Mouse (Mus musculus) erythroid progenitor cell, adult 5-6 weeks (primary cell): Measurements from ENCODE around the gene Ace2. TPM values are rescaled to one million over a fixed set of nuclear protein-coding genes. Genes with fewer than 3 reads are reported as not detected.

Source experiments
- ATAC-seq: replicated peaks from 2 replicates; pipeline ENCODE4 v1.8.0; 2016; ENCODE audit warnings: moderate number of reproducible peaks, mild to moderate bottlenecking, moderate TSS enrichment, inconsistent platforms; ENCODE audit not compliant: poor library complexity, low FRiP score, severe bottlenecking
- total RNA-seq, 2 experiments: library from RNA; stranded (forward) in 1 of 2; stranded (reverse) in 1 of 2; fragments of 150-400 nt in 1 of 2; fragments of 186-747, 209-891 nt in 1 of 2; gene quantifications; 2 replicates each; pipeline versions ENCODE4 v1.2.3 to v1.2.4; 2015 to 2017; ENCODE audit warnings: low replicate concordance in 2 of 2

Ace2 gene
- total RNA-seq, 2 experiments from 2014 or later: not detected

DNA sequence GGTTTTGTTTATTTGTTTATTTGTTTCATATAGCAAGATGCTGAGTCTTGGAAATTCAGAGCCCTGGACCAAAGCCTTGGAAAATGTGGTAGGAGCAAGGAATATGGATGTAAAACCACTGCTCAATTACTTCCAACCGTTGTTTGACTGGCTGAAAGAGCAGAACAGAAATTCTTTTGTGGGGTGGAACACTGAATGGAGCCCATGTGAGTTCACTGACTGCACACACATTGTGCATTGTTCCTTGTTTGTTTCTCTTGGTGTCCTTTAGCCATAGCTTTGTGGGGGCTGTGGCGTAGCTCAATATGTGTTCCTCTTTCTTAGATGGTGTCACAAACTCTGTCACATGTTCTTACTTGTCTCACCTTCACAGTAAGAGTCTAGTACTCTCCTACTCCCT, 36.6 kb downstream of the Ace2 start:
- no peak for ATAC-seq

DNA sequence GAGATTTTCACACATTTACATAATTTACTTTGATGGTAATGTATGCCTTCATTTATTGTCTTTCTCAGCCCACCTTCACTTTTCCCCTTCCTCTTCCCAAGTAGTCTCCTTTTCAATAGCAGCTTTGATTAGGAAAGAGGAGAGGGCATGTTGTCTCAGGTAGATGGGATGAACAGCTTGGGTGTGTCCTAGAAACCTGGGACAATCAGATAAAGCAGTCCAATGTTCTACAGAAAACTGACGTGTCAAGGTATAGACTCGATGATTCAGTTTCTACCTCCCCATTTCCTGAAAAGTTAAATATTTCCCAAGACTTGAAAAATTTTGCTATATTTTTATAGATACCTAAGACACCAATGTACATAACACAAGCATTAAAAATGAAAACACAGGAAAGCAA, 39.7 kb downstream of the Ace2 start:
- no peak for ATAC-seq

DNA sequence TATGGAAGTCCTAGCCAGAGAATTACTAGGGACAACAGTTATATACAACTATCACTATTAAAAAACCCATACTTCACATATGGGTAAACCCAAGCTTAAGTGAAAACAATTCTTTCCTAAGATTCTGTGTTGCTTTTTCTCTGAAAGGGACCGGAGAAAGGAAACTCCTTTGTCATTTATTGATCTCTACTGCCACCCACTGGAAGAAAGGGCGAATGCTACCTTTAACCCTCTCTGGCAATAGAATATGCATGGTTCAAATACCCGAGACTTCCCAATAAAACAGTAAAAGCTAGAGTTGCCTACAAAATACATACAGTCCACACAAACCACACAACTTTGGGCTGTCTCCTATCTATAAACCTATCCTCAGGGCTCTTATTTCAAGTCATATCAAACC, 40.6 kb downstream of the Ace2 start:
- ATAC-seq: peak; percentile 90

DNA sequence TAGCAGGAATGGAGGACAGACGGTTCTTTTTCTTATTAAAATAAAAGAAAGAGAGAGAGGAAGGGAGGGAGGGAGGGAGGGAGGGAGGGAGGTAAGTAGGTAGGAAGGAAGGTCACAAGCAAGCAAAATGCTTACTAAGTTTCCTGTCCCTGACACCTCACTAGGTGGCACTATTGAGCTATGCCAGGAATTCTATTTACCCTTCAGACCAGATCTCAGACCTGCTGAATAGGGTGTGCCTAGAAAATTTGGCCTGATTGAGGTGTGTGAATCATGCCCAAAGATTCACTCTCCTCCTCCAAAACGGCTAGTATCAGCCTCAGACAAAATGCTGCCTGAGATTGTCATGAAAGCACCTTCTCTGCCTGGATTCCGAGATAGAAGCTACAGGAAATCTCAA, 44.7 kb downstream of the Ace2 start:
- peak; percentile 66; the same call in 1 of the 2 replicates for ATAC-seq

DNA sequence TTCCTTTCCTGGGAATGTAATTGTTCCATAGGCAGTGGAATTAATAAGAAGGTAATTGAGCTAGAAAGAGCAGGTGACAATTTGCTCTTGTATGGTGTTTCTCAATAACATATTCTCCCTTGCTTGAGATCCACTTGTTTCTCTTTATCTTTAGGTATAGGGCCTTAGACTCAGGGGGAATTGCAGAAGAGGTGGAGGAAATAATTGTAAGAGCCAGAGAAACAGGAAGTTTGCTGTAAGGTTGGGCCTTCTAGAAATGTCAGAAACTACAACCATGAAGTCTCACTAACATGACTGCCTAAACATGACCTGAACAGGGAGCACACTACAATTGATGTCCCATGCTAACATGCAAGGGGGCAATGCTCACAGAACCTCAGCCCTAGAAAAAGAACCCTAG, 50.7 kb downstream of the Ace2 start:
- no peak for ATAC-seq

DNA sequence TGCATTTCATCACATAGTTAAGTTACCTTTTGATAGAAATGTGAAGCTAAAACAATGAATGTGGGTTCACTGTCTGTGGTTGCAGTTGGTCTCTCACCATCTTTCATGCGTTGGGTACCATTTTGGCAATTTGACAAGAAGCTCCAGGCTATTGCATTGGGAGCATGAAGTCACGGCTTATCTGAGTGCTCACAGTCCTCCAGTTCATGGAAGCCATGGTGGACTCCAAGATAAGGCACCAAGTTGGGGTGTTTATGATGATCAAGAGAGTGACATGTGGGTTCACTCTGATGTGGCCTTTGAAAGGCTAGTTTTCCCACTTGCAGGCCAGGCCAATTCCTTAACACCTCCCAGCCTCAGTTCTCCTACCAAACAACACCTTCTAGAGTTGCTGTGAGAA, 58.5 kb downstream of the Ace2 start:
- ATAC-seq: peak; percentile 100

DNA sequence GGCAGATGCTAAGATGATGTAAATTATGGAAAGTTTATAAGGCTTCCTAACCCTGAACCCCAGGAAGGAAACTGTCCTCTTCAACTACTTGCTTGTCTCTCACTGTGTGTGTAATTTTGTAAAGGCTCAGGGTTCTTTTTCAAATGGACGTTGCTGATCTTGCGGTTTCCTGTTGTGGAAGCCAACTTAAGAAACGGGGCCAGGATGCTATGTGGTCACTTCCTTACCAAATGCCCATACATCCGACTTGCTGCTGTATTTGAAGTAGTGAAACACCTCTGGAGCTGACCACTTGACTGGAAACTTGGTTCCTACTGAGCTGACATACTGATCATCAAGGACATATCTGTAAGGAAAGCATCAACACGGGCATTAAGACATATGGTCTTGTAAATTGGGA, 61.4 kb downstream of the Ace2 start:
- no peak for ATAC-seq

DNA sequence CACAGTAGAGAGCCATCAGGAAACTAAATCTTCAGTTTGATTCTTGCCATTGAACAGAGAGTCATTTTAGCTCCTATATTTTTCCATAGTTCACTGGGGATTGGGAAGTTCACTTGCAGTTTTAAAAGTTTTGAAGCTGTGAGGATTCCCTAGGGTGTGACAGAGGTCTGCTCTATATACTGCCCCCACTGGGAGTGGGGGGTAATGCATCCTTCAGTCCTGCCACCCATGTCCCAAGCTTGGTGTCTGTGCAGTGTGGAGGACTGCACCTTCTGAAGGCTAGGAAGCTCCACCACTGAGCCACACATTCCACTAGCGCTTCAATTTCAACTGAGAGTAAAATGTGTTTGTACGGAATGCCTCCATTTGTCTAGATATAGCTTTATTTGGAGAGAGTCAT, 82.9 kb downstream of the Ace2 start:
- ATAC-seq: peak; percentile 76

DNA sequence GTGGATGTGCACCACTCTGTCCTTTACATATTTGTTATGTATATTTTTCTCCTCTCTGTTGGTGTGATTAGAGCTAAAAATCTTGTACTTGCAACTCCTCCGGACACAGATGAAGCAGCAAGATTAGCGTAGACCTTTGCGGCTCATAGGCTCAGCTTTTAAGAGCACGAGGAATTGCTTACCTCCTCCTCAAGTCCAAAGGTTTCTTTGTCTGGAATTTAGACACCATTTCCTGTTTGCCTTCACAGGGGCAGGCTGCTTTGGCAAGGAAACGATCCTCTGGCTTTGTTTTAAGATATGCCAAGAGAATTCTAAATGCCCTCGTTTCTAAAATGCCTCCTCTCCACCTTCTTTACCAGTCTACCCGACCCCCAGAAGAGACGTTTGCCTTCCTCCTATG, 94.2 kb downstream of the Ace2 start:
- no peak for ATAC-seq

Other genes with a start within 250 kb of the Ace2 start
- 17.3 and 26.0 TPM in 2 replicates for gene Ap1s2, start 230.3 kb upstream of the Ace2 start, total RNA-seq (2015; ENCODE audit: low replicate concordance)
- 8.5 and 14.2 TPM in 2 replicates for gene Ap1s2, start 230.3 kb upstream of the Ace2 start, total RNA-seq (2017; ENCODE audit: low replicate concordance)
- gene Zrsr2, start 180.7 kb upstream of the Ace2 start, total RNA-seq (2015; ENCODE audit: low replicate concordance): 26.4 and 50.5 TPM in 2 replicates
- gene Zrsr2, start 180.7 kb upstream of the Ace2 start, total RNA-seq (2017; ENCODE audit: low replicate concordance): 40.2 and 51.1 TPM in 2 replicates
- not detected in 2 replicates for gene Car5b, start 111.3 kb upstream of the Ace2 start, total RNA-seq (2015; ENCODE audit: low replicate concordance)
- gene Car5b, start 111.3 kb upstream of the Ace2 start, total RNA-seq (2017; ENCODE audit: low replicate concordance): not detected in 2 replicates
- gene Siah1b, start 62.8 kb upstream of the Ace2 start, total RNA-seq (2015; ENCODE audit: low replicate concordance): 18.4 and 19.8 TPM in 2 replicates
- 17.2 and 20.3 TPM in 2 replicates for gene Siah1b, start 62.8 kb upstream of the Ace2 start, total RNA-seq (2017; ENCODE audit: low replicate concordance)
- not detected in 2 replicates for gene Cltrn, start 50.5 kb upstream of the Ace2 start, total RNA-seq (2015; ENCODE audit: low replicate concordance)
- not detected in 2 replicates for gene Cltrn, start 50.5 kb upstream of the Ace2 start, total RNA-seq (2017; ENCODE audit: low replicate concordance)
- gene Bmx, start 118.9 kb downstream of the Ace2 start, total RNA-seq (2015; ENCODE audit: low replicate concordance): 2.5 TPM in 1 of 2 replicates, not detected in the other
- 0.61 and 3.9 TPM in 2 replicates for gene Bmx, start 118.9 kb downstream of the Ace2 start, total RNA-seq (2017; ENCODE audit: low replicate concordance)
- 27.7 and 32.1 TPM in 2 replicates for gene Pir, start 130.0 kb downstream of the Ace2 start, total RNA-seq (2015; ENCODE audit: low replicate concordance)
- 37.7 and 38.7 TPM in 2 replicates for gene Pir, start 130.0 kb downstream of the Ace2 start, total RNA-seq (2017; ENCODE audit: low replicate concordance)
- gene Vegfd, start 234.0 kb downstream of the Ace2 start, total RNA-seq (2015; ENCODE audit: low replicate concordance): 10.1 and 11.7 TPM in 2 replicates
- gene Vegfd, start 234.0 kb downstream of the Ace2 start, total RNA-seq (2017; ENCODE audit: low replicate concordance): 4.0 and 19.3 TPM in 2 replicates